Mouse (Mus musculus): ENCODE results near the gene Egfl7. TPM values are rescaled to one million over a fixed set of nuclear protein-coding genes. Genes with fewer than 3 reads are reported as not detected.
A peak's percentile ranks its signal among the peaks of the same experiment; 100 is the strongest.

The Egfl7 gene
- total RNA-seq (2021) = 10 to 100 TPM; 42.3 to 67.2 TPM
- long read RNA-seq, experiment 1, transcript Egfl7-202 (10 exons, 1,372 nt) = minor isoform, 22 of 70 reads
- long read RNA-seq, experiment 1, transcript Egfl7-213 (1 exons, 536 nt) = major isoform, 29 of 70 reads
- long read RNA-seq, experiment 1, partial matches to known transcripts = 5 of 70 reads
- long read RNA-seq, experiment 1, other reads (novel, unspliced or antisense) = 9 of 70 reads
- long read RNA-seq, experiment 2, transcript Egfl7-213 (1 exons, 536 nt) = major isoform, 31 of 79 reads
- long read RNA-seq, experiment 2, transcript Egfl7-202 (10 exons, 1,372 nt) = minor isoform, 22 of 79 reads
- long read RNA-seq, experiment 2, partial matches to known transcripts = 4 of 79 reads
- long read RNA-seq, experiment 2, other reads (novel, unspliced or antisense) = 14 of 79 reads

- no peak for DNase-seq
Measured at GRCm38 (mm10) chr2:26579714-26580113, at the start of gene Egfl7. TSS of gene Egfl7 (plus strand) at chr2:26580014.

- DNase-seq = no peak
Measured at GRCm38 (mm10) chr2:26531829-26532228, 48.0 kb upstream of the Egfl7 start.

GRCm38 (mm10) chr2:26533249-26533648 is 46.6 kb upstream of the Egfl7 start:
- no peak for DNase-seq

GRCm38 (mm10) chr2:26534161-26534560 is 45.7 kb upstream of the Egfl7 start:
- DNase-seq = no peak

DNA sequence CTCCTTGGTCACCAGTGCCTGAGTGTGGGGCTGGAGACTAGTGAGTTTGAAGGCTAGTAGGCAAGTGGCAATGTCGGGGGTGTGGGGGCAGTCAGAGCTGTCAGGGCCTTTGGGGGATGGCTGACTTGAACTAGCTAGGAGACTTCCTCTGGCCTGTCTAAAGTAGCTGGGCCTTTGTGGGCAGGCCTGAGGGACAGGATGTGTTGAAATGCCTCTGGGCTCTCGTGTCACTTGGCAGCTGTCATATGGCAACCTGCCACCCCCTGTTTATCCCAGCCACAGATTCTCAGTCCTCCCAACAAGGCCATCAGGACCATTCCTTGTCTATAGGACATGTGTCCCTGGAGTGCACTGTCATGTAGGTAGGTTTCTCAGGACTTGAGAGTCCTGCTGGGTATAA is 45.2 kb upstream of the Egfl7 start:
- peak; percentile 72 for DNase-seq

DNA sequence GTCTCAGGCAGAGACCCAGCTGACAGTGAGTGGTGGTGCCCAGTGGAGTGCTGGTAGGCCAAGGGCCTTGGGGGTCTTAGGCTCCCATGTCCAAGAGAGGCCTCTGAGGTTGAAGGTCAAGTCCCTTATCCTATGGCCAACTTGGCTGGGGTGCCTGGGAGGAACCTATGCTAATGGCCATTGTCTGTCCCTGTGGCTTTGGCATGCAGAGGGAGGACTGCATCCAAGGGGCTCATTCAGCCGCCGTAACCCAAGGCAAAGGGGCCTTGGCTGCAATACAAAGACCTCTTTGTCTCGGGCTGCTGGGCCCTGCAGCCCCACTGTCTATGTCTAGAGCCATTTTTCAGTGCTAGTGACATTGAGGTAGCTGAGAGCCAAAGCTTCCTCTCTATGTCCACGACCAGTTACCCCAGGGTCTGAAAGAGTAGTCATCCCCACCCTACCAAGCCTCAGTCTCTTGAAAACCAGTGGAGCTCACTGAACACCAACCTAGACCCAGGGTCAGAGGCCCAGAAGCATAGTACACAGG is 44.2 kb upstream of the Egfl7 start:
- no peak for DNase-seq

DNA sequence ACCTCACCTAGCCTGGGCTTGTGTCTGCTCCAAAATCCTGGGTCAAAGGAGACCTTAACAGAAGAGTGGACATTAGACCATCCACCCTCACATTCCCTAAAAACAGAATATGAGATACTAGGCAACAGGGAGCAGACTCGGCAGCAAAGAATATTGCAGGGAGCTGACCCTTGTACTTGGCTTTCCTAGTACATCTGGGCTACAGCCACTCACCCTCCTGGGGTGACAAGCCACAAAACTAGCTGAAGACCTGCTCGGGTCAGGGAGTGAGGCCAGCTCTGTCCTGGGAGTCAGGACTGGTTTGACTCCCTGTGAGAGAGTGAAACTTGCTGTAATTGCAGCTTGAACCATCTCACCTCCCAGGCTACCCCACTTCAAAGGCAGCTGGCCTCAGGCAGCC is 40.3 kb upstream of the Egfl7 start:
- DNase-seq = no peak

GRCm38 (mm10) chr2:26540721-26541120 is 39.1 kb upstream of the Egfl7 start:
- no peak for DNase-seq

DNA sequence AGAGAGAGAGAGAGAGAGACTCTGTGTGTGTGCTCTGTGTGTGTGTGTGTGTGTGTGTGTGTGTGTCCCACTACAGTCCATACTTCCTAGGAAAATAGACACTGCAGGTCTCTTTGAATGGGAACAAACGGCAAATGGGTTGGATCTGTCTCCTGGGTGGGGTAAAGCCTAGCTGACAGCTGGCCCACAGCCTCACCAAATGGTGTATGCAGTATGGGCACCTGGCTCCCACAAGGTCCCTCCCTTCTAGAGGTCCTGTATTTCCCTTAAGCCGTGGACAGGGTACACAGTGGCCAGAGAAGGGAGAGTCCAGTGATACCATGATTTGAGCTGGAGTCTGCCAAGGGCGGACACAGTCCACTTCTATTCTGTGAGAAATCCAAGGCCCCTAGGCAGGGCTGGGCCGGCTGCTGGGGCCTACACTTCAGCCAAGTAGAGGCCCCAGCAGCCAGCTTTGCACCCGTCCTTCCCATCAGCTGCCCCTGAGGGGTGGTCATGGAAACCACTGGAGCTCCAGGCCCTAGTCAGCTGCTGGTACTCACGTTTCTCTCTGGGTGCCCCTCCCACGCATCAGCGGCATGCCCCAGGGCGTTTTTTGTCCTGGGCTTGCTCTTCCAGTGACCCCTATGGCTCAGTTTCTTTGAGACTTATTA is 38.4 kb upstream of the Egfl7 start:
- DNase-seq = no peak

GRCm38 (mm10) chr2:26543155-26543554 is 36.7 kb upstream of the Egfl7 start:
- DNase-seq = no peak

DNA sequence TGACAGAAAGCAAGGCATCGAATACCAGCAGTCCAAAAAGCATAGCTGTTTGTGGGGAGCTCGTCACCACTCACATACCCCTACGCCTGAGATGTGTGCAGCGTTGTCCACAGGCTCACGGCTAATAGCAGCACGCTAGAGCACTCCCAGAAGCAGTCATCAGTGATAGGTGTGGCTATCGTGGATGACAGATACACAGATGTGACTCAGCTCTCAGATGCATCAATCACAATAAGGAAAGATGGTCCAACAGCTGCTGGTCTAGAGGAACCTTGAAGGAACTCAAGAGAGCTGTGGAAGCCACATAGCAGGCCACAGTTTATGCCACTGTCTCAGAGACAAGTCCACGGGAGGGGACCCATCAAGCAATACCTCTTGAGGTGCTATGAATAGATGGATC is 36.0 kb upstream of the Egfl7 start:
- DNase-seq = no peak

DNA sequence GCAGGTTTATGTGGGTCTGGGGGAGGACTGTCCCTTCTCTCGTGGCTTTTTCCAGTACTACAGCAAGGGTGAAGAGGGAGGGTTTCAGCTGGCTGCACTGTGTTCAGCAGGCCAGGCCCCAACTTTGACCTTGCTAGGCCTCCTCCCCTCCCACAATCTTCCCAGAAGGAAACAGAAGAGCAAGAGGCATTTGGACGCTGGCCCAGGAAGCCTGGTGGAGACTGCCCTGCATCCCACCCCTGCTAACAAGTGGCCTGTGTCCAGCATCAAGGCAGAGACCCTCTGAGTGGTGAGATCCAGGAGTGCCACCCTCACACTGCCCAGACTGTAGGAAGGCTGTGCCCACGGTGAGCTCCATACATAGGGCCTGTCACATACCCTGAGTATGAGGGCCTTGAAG is 35.5 kb upstream of the Egfl7 start:
- DNase-seq = no peak

DNA sequence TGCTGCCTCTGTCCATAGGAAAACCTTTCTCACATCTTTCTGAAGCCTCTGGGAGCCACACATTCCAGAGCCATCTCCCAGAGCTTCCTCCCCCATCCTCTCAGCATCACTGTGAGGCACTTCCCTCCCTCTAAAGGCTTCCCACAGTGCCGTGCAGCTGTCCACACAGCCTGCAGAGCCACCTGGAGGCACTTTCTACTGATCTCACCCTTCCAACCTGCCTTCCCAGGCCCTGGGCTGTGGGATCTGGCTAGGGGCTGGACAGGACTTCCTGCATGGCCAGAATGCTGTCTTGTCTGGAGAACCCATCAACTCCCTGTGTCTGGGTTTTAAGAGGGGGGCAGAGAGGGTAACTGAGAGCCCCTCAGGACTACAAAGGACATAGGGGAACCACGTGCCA is 32.3 kb upstream of the Egfl7 start:
- DNase-seq = no peak

- no peak for DNase-seq
Measured at GRCm38 (mm10) chr2:26549801-26550200, 30.0 kb upstream of the Egfl7 start.

GRCm38 (mm10) chr2:26550205-26550604 is 29.6 kb upstream of the Egfl7 start:
- DNase-seq = no peak

GRCm38 (mm10) chr2:26550777-26551176 is 29.0 kb upstream of the Egfl7 start:
- no peak for DNase-seq

DNA sequence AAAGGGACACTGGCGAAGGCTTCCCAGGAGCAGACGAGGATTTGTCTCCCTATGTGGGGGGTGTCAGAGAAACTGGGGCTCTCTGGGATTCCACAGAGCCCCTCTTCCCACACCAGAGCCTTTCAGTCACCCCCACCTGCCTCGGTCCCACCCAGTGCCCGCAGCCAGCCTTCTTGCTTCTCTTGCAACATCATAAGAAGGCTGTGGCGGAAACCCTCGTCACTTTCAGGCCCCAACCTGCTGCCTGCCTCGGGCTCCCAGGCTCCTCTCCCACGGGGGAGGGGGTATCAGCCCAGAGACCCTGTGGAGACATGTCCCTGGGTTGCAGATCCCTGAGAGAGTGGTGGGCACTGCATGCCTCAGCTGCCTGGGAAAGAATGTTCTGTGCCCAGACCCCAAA is 28.4 kb upstream of the Egfl7 start:
- DNase-seq = no peak

GRCm38 (mm10) chr2:26552066-26552465 is 27.7 kb upstream of the Egfl7 start:
- no peak for DNase-seq

DNA sequence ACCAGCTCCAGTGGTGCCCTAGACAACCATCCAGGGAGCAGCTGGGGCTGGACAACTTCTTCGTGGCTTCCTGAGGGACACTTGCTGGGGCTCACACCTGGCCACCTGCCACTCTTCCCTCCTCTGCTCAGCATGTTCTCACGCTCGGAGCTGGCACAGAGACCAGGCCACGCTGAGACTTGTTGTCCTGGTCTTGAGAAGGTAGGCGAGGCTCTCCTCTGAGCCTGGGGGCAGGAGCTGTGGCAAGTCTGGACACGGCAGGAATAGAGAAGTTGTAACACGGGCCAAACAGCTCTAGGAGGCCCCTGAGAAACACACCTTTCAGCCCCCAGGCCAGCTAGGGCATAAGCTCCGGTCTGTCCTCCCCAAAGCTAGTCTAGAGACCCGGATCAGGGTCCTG is 25.9 kb upstream of the Egfl7 start:
- no peak for DNase-seq

DNA sequence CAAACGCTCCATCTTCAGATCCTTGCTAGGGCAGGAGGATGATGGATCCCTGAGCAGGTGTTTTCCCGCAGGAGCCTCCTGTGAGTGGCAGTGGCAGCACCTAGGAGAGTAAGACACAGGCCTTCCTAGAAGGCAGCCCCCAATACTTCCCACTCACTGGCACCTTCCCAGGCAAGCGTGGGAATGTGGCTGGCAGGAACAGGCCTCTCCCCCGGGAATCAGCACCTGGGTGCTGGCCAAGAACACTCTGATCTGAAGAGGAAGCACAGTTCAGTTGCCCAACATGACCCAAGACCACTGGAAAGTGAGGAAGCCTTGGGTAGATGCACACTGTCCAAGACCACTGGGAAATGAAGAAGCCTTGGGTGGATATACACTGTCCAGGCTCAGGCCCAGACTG is 24.7 kb upstream of the Egfl7 start:
- DNase-seq = peak; percentile 60

GRCm38 (mm10) chr2:26556535-26556993 is 23.2 kb upstream of the Egfl7 start:
- DNase-seq = no peak

DNA sequence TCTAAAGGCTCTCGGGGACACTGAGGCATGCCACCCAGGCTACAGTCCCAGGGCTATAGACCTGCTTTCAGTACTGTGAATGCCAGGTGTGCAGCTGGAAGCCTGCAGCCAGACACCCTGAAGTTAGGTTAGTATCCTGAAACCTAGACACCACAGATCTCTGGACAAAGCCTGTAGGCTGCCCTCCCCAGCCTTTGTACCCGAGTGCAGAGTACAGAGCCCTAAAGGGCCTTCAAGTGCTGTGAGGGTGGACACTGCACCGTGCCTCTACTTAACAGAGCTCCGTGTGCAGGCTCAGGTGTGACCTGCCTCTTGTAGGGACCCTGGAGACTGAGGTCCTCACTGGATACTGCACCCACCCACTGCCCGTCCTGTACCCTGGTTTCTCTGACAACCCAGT is 19.3 kb upstream of the Egfl7 start:
- no peak for DNase-seq

GRCm38 (mm10) chr2:26561351-26562016 is 18.3 kb upstream of the Egfl7 start:
- DNase-seq = no peak
